Mouse (Mus musculus) T-cell, adult 2 months (primary cell): Measurements from ENCODE around the gene Nop14.

ENCODE experiments used
- DNase-seq: peaks from one replicate; pipeline ENCODE4 v3.0.0; 2022; ENCODE audit warnings: low spot score

Gene Nop14

GRCm38 (mm10) chr5:34659686-34660590 lies at the start of gene Nop14, which contains the start of gene Grk4:
Gene Nop14 (minus strand): TSS chr5:34660148.
Gene Grk4 (plus strand): TSS chr5:34660379.
- peak; percentile 99 for DNase-seq

- DNase-seq, result no peak
Observed at GRCm38 (mm10) chr5:34708436-34708835, 48.5 kb upstream of the Nop14 start.

GRCm38 (mm10) chr5:34695521-34695920 lies 35.6 kb upstream of the Nop14 start:
- no peak for DNase-seq

- no peak for DNase-seq
Observed at GRCm38 (mm10) chr5:34692782-34693181, 32.8 kb upstream of the Nop14 start.

- no peak for DNase-seq
Observed at GRCm38 (mm10) chr5:34689868-34690267, 29.9 kb upstream of the Nop14 start.

GRCm38 (mm10) chr5:34670280-34670679 lies 10.3 kb upstream of the Nop14 start:
- no peak for DNase-seq

GRCm38 (mm10) chr5:34669493-34669892 lies 9.5 kb upstream of the Nop14 start:
- DNase-seq, result no peak

GRCm38 (mm10) chr5:34663231-34663630 lies 3.3 kb upstream of the Nop14 start:
- no peak for DNase-seq

GRCm38 (mm10) chr5:34661909-34662308 lies 2.0 kb upstream of the Nop14 start:
- no peak for DNase-seq

- DNase-seq, result no peak
Observed at GRCm38 (mm10) chr5:34660591-34661130, 713 bp upstream of the Nop14 start.

GRCm38 (mm10) chr5:34657556-34657955 lies 2.4 kb downstream of the Nop14 start:
- DNase-seq, result no peak

- no peak for DNase-seq
Observed at GRCm38 (mm10) chr5:34654881-34655280, 5.1 kb downstream of the Nop14 start.

GRCm38 (mm10) chr5:34652961-34653360 lies 7.0 kb downstream of the Nop14 start:
- no peak for DNase-seq

GRCm38 (mm10) chr5:34647581-34647980 lies 12.4 kb downstream of the Nop14 start:
- DNase-seq, result peak; percentile 75

- peak; percentile 46 for DNase-seq
Observed at GRCm38 (mm10) chr5:34642932-34643331, 17.0 kb downstream of the Nop14 start.

GRCm38 (mm10) chr5:34641991-34642390 lies 18.0 kb downstream of the Nop14 start:
- no peak for DNase-seq

GRCm38 (mm10) chr5:34637591-34638156 lies 22.3 kb downstream of the Nop14 start:
- no peak for DNase-seq

GRCm38 (mm10) chr5:34636481-34637287 lies 23.3 kb downstream of the Nop14 start, which contains the start of gene Mfsd10:
Gene Mfsd10 (minus strand): TSS chr5:34637212.
- peak; percentile 73 for DNase-seq

- DNase-seq, result no peak
Observed at GRCm38 (mm10) chr5:34635665-34636192, 24.2 kb downstream of the Nop14 start.

GRCm38 (mm10) chr5:34634746-34635400 lies 25.1 kb downstream of the Nop14 start:
- DNase-seq, result peak; percentile 19

- no peak for DNase-seq
Observed at GRCm38 (mm10) chr5:34633641-34634040, 26.3 kb downstream of the Nop14 start.
